Comparison of ENCODE assay signal across 8 mouse cellular contexts in the genomic region with DNA sequence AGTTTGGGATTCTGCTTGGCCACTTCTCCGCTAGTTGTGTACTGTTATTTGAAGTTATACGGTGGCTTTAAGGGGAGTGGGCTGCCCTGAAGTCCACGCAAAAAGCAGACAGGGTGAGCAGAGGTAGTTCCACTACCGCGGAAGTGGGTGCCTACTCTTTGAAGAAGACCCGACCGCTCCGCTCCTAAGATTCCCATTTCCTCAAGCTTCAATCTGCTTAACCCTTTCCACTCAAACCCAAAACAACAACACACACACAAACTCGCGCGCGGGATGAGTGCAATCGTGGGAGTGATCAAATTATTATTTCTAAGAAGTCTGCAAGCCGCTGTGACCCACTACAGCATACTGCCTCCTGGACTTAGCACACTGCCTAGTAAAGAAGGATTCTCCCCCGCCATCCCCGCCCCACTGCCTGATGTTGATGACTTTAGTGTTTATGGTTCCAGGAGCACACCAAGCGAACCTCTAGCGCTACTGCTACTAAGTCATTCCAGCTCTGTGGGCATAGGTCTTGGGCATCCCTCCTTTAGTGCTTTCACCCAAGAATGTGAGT. TPM values are rescaled to one million over a fixed set of nuclear protein-coding genes. Genes with fewer than 3 reads are reported as not detected.
DNase-seq lines count a peak whose midpoint lies in the region; ATAC-seq and TF ChIP-seq lines count a peak whose summit lies in the region.

No protein-coding gene starts in this region.

- H3K9me3 ChIP-seq in lung, embryonic 16.5 days (ENCODE audit: control insufficient read depth, low read length) = no peaks in the 10 kb centered on the region
- no peaks in the 10 kb centered on the region for H3K9me3 ChIP-seq in intestine, postnatal 0 days (ENCODE audit: control insufficient read depth)

- peaks cover 12% of the 10 kb centered on the region for H3K4me1 ChIP-seq in lung, embryonic 16.5 days (replicated peaks; ENCODE audit: control insufficient read depth, insufficient read depth, low read length)
- H3K4me1 ChIP-seq in intestine, postnatal 0 days (replicated peaks; ENCODE audit: control insufficient read depth, insufficient read depth, low read length) = no peaks in the 10 kb centered on the region

- H3K27me3 ChIP-seq in lung, embryonic 16.5 days (ENCODE audit: control insufficient read depth, insufficient read depth, low read depth, low read length) = peaks cover 30% of the 10 kb centered on the region
- peaks cover 26% of the 10 kb centered on the region for H3K27me3 ChIP-seq in intestine, postnatal 0 days (replicated peaks; ENCODE audit: control insufficient read depth, insufficient read depth, low read length)

- no peak for ATAC-seq in lung, embryonic 16.5 days (ENCODE audit: low read depth)
- ATAC-seq in intestine, postnatal 0 days = no peak

- 1% methylated on average over 18 of the region's 18 CpGs for WGBS in lung, embryonic 16.5 days
- WGBS in intestine, postnatal 0 days = under 1% methylated on average over 18 of the region's 18 CpGs

- DNase-seq in cerebellum, adult 8-10 months = peak; percentile 2
- no peak for DNase-seq in cerebellum, adult 9-10 months
- no peak for DNase-seq in lung, adult 18-20 months
- DNase-seq in right cerebral cortex, postnatal 4 days = peak; percentile 9
- no peak for DNase-seq in ovary, adult 18-20 months (ENCODE audit: low spot score)
- DNase-seq in spleen, postnatal 10 days (ENCODE audit: low spot score in 2 of 2) = no peak

- peak overlapping the region; percentile 63 for H3K4me3 ChIP-seq in lung, embryonic 16.5 days (ENCODE audit: low read length)
- H3K4me3 ChIP-seq in intestine, postnatal 0 days (ENCODE audit: low read depth, low read length) = peak overlapping the region; percentile 54

- H3K36me3 ChIP-seq in lung, embryonic 16.5 days (ENCODE audit: control insufficient read depth, insufficient read depth, low read length) = no peaks in the 10 kb centered on the region
- H3K36me3 ChIP-seq in intestine, postnatal 0 days (ENCODE audit: control insufficient read depth, insufficient read depth) = no peaks in the 10 kb centered on the region

- peak overlapping the region; percentile 99 for H3K4me2 ChIP-seq in lung, embryonic 16.5 days (ENCODE audit: low read depth, low read length)
- peak overlapping the region; percentile 95 for H3K4me2 ChIP-seq in intestine, postnatal 0 days (replicated peaks; ENCODE audit: low read depth)

- no peak overlapping the region for H3K9ac ChIP-seq in lung, embryonic 16.5 days (ENCODE audit: low read length)
- no peak overlapping the region for H3K9ac ChIP-seq in intestine, postnatal 0 days (ENCODE audit: low read depth, low read length)

- no peak overlapping the region for H3K27ac ChIP-seq in lung, embryonic 16.5 days (ENCODE audit: low read length)
- H3K27ac ChIP-seq in intestine, postnatal 0 days (ENCODE audit: low read depth, low read length) = no peak overlapping the region

- no peak for TF ChIP-seq CTCF in intestine, postnatal 0 days (IDR thresholded peaks at IDR 0.05; ENCODE audit: low read depth)

RNA-seq across cellular contexts. Expression of a gene that starts 1.5 kb away (rescaled TPM):
- 0.20 and 0.25 TPM in 2 replicates for polyA plus RNA-seq in lung, embryonic 16.5 days (2015; fragmentation: Nextera tagmentation; extraction: Ambion mirVana)
- polyA plus RNA-seq in intestine, postnatal 0 days (2015; fragmentation: Nextera tagmentation; extraction: Ambion mirVana) = 1.4 TPM in 2 replicates

Comparison
In these comparisons a context has a peak if more than half of its experiments do, and no peak if none do; other contexts are left out.
1. DNase-seq: peak in cerebellum, adult 8-10 months (single experiment) and right cerebral cortex, postnatal 4 days (single experiment); none in cerebellum, adult 9-10 months (single experiment), lung, adult 18-20 months (0 of 2), ovary, adult 18-20 months (single experiment) and spleen, postnatal 10 days (0 of 2).